Mouse (Mus musculus) B cell, adult (primary cell): ENCODE results near the gene Frat2. TPM values are rescaled to one million over a fixed set of nuclear protein-coding genes. Genes with fewer than 3 reads are reported as not detected.

Source experiments
- total RNA-seq: library from RNA; stranded (reverse); gene quantifications from 4 replicates; pipeline ENCODE4 v1.2.4, GENCODE M21; 2023; ENCODE audit not compliant: inconsistent age

Frat2 gene
- total RNA-seq: 36.5 to 41.7 TPM (median 38.4 TPM) in 4 replicates

GRCm38 (mm10) chr19:41847992-41848851 is at the start of gene Frat2:
Gene Frat2 (minus strand): TSS chr19:41848132.

GRCm38 (mm10) chr19:41895460-41896318 is 47.8 kb upstream of the Frat2 start, which contains the start of gene Rrp12:
Gene Rrp12 (minus strand): TSS chr19:41896173.

GRCm38 (mm10) chr19:41829381-41830105 is 18.4 kb downstream of the Frat2 start, which contains the start of gene Frat1:
Gene Frat1 (plus strand): TSS chr19:41829970.

GRCm38 (mm10) chr19:41801742-41802369 is 46.1 kb downstream of the Frat2 start, which contains the start of gene Arhgap19:
Gene Arhgap19 (minus strand): TSS chr19:41802047.

Other genes with a start within 250 kb of the Frat2 start
- gene Slit1, start 104.5 kb downstream of the Frat2 start, total RNA-seq: 0.19 to 1.5 TPM (median 0.25 TPM) in 4 replicates
- gene Arhgap19, start 46.1 kb downstream of the Frat2 start, total RNA-seq: 3.0 to 3.7 TPM (median 3.3 TPM) in 4 replicates
- gene Frat1, start 18.2 kb downstream of the Frat2 start, total RNA-seq: 33.1 to 39.4 TPM (median 36.8 TPM) in 4 replicates
- 34.8 to 39.3 TPM (median 37.1 TPM) in 4 replicates for gene Rrp12, start 48.0 kb upstream of the Frat2 start, total RNA-seq
- 86.8 to 97.9 TPM (median 93.3 TPM) in 4 replicates for gene Pgam1, start 63.8 kb upstream of the Frat2 start, total RNA-seq
- gene Exosc1, start 85.3 kb upstream of the Frat2 start, total RNA-seq: 40.0 to 50.6 TPM (median 46.0 TPM) in 4 replicates
- 28.6 to 39.4 TPM (median 35.1 TPM) in 4 replicates for gene Zdhhc16, start 85.3 kb upstream of the Frat2 start, total RNA-seq
- 67.2 to 95.1 TPM (median 86.5 TPM) in 4 replicates for gene Mms19, start 133.0 kb upstream of the Frat2 start, total RNA-seq
- gene Ubtd1, start 133.6 kb upstream of the Frat2 start, total RNA-seq: 5.3 to 9.2 TPM (median 6.3 TPM) in 4 replicates
- gene Ankrd2, start 187.9 kb upstream of the Frat2 start, total RNA-seq: not detected in 4 replicates
- not detected in 4 replicates for gene Hoga1, start 197.5 kb upstream of the Frat2 start, total RNA-seq
- gene 4933411K16Rik, start 204.1 kb upstream of the Frat2 start, total RNA-seq: not detected in 4 replicates
- gene Morn4, start 238.2 kb upstream of the Frat2 start, total RNA-seq: not detected in 4 replicates
- 42.6 to 49.7 TPM (median 45.9 TPM) in 4 replicates for gene Pi4k2a, start 242.3 kb upstream of the Frat2 start, total RNA-seq